Mouse (Mus musculus): ENCODE results near the gene Dusp14.

Dusp14 gene

DNA sequence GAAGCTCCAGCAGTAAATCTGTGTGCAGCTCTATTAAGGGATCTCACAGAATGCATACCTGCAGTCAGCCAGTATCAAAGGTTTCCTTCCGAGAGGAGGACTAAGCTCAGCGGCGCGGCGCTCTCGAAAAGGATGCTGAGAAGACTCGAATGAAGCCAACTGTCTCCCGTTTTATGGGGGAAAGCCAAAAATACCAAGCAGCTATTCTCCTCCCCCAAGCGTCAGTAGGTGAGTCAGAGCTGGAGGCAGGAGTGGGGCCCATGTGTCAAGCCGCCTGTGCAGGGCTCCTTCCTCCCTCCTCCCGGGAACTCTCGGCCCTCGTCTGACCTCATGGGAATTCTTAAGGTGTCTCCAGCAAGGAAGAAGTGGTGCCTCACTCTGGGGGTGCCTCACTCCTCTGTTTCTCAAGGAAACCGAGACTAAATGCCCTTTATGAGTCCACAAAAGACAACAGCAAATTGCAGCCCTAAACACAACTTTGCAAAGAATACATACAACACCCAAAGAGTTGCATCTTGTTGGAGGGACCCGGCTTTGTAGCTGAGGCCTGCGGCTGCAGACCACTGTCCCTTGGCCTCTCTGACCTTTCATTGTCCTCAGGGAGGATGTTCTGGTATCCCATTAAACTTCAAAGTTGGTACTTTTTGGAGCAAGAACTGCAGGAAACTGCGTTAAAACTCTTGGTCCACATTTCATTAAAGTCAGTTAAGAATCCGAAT, 2.0 kb downstream of the Dusp14 start:
- peak; percentile 18 for DNase-seq (ENCODE audit: low read depth, low spot score)

DNA sequence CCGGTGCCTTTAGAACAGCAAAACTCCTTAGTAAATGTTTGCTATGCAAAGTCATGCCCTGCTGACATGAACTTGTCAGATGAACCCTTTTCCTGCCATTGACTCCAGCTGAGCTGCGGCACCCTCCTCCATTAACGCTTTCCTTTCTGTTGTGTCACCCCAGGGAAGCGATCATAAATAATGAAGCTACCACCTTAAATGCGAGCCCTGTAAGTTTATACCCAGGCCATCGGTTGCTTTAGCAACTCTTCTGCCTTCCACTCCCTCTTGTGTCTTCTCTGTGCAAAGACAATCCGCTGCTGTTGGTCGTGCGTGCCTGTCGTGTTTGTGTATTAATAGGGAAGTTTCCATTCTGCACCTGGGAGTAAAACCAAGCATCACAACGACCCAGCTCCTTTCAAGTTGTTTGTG, 3.0 kb downstream of the Dusp14 start:
- DNase-seq (ENCODE audit: low read depth, low spot score): peak; percentile 11

GRCm38 (mm10) chr11:84063631-84064209, 5.3 kb downstream of the Dusp14 start:
- DNase-seq (ENCODE audit: low read depth, low spot score): no peak

GRCm38 (mm10) chr11:84062805-84063204, 6.3 kb downstream of the Dusp14 start:
- DNase-seq (ENCODE audit: low read depth, low spot score): no peak

DNA sequence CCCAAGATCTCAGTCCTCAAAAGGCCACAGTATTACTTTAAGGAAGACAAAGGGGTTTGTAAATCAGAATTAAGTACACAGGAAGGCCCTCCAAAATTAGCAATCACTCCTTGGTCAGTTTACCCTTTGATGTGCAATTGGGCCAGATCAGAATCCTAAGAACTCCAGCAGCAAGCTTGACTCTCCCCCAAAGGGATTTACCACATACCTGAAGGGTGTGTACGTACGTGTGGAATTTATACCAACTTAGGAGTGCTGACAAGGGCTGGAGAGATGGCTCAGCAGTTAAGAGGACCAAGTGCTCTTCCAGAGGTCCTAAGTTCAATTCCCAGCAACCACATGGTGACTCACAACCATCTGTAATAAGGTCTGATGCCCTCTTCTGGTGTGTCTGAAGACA, 7.2 kb downstream of the Dusp14 start:
- DNase-seq (ENCODE audit: low read depth, low spot score): peak; percentile 69

DNA sequence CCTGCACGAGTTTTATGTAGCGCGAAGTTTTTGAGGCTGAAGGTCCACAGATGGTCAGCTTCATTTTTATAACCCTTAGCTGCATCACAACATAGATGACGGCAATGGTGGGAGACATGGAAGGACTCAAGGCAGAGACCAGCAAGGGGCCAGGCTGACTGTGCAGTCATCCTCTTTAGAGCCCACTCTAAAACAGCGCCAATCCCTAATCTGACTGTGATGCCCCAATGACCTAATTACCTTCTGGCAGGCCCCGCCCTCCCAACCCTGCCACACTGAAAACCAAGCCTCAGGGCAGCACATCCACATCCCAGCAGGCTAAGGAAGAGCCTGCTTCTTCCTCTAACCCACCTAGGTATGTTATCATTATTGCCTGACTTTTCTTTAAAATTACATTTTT, 8.4 kb downstream of the Dusp14 start:
- DNase-seq (ENCODE audit: low read depth, low spot score): no peak

DNA sequence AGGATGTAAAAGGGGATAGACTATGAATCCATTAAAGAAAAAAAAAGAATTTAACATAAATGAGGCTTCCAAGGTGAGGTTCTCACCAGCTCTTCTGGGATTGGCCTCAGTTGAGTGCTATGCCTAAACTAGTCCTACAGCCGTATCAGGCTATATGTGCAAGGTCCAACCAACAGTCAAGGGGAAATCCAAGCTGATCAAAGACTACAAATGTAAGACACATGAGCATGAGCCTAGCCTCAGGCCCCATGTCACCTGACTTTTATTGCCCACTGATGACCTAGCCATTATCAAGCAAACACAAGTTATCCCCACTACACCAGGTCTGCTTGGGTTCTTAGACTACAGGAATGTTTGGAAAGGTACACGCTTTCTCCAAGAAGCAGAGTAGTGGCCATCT, 9.3 kb downstream of the Dusp14 start:
- no peak for DNase-seq (ENCODE audit: low read depth, low spot score)

DNA sequence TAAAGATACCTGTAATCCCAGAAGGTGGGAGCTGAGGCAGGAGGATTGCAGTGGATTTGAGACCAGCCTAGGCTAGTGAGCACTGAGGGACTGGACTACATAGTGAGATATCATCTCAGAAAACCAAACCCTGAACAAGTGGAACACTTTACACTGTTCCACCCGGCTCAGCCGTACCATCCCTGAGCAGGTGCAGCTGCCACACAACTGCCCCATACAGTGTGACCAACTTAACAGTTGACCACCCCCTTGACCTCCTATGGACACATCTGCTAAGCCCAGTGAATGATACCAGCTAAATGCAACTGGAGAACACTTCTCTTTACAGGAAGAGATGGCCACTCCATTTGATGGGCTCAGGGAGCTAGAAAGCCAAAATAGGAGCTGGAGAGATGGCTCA, 11.6 kb downstream of the Dusp14 start:
- DNase-seq (ENCODE audit: low read depth, low spot score): no peak

DNA sequence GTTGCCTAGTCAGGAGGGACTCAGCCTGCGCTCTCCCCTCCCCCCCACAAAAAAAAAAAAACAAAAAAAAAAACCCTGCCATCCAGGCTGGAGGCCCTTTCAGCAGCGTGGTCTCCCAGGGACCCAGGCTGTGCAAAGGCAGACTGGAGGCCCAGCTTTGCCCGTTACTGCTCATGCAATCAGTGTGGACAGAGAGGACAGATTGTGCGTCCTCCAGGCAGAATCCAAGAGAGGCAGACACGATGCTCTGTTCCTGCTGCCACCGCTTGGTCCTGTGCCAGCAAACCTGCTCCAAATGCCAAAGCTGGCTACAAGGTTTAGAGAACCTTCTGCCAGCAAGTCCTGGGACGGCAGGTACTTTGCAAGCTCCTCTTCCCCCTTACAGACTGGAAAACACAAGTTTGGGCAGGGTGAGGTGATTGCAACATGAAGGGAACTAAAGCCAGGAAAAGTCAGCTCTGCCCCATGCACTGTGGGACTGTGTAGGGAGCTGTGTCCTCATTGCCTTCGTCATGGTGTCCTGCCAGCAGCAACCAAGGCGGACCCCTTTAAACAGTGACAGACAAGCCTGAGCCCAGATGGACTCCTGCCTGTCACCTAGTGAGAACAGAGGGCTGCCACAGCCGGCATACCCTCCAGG, 15.4 kb downstream of the Dusp14 start:
- no peak for DNase-seq (ENCODE audit: low read depth, low spot score)

DNA sequence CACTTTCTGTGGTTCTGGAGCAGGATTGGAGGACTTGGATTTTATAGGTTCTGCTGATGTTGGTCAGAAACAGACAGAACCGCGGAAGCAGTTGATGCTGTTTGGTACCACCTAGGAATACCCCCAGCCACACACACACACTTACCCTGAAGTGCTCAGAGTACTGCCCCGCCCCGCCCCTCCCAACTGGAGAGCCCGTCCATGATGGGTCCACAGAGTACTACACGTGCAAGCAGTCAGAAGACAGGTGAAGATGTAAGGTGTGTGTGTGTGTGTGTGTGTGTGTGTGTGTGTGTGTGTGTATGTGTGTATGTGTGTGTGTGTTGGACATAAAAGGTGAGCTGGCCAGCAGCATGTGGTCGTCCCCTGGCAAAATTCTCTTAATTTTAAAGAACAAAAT, 16.0 kb downstream of the Dusp14 start:
- no peak for DNase-seq (ENCODE audit: low read depth, low spot score)

DNA sequence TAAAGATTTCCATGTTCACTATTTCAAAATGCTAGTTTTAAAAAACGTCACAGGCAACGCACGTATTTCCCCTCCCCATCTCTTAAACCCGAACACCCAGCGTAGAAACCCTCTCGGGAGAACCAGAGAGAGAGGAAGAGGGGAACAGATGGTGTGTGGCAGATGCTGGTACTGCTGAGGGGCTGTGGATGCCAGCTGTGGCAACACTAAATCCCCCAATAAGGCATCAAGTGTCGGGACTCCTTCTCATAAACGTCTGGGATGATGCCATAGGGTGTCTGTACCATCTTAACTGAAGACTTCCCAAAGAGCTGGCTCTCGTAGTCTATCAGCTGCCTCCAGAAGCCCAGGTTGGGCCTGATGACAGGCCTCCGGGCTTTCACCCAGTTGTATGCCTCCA, 20.6 kb downstream of the Dusp14 start:
- no peak for DNase-seq (ENCODE audit: low read depth, low spot score)

DNA sequence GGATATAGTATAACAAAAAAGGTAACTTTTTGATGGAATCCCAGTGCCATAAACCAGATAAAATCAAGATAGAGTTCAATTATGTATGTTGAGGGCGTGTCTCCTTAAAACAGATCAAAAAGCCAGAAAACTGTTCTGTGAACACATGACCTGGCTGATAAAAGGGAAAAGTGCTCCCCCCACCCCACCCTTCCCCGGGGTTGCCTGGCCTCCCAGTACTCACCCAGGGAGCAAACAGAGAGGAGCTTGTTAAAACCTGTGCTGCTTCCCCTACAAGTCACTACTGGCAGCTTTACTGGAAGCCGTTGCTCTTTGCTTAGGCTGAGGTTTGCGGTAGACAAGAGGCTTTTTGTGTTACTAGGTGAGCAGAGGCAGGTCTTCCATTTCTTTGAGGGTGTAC, 21.8 kb downstream of the Dusp14 start:
- no peak for DNase-seq (ENCODE audit: low read depth, low spot score)

DNA sequence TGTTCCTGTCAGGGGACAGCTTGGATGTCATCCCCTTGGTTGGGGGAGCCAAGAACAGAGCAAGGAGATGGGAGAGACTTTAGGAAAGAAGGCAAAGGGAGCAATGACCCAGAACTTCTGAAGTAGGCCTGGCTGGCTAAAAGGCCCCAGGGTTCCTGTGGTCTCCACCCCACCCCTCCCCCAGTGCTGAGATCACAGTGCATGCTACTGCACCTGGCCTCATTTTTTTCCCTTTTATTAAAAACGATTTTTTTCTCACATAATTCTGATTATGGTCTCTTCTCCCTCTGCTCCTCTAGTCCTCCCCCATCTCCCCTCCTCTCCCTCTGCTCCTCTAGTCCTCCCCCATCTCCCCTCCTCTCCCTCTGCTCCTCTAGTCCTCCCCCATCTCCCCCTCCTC, 24.1 kb downstream of the Dusp14 start:
- DNase-seq (ENCODE audit: low read depth, low spot score): no peak

GRCm38 (mm10) chr11:84042808-84043762, 26.0 kb downstream of the Dusp14 start:
- peak; percentile 51 for DNase-seq (ENCODE audit: low read depth, low spot score)

DNA sequence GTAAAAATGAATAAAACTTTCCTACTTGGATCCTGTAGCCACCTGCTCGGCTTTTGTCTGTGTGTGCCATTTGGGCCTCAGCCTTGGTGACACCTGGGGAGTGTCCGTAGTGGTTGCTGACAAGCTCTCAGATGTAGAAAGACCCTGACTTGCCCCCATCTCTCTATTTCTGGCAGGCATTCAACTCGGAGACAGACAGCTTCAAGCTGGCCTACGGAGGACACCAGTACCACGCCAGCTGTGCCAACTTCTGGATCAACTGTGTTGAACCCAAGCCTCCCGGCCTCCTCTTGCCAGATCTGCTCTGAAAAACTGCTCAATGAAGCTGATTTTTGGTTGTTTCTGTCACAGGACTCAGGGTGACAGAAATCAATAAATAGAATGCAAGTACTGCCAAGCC, 28.4 kb downstream of the Dusp14 start:
- DNase-seq (ENCODE audit: low read depth, low spot score): no peak

DNA sequence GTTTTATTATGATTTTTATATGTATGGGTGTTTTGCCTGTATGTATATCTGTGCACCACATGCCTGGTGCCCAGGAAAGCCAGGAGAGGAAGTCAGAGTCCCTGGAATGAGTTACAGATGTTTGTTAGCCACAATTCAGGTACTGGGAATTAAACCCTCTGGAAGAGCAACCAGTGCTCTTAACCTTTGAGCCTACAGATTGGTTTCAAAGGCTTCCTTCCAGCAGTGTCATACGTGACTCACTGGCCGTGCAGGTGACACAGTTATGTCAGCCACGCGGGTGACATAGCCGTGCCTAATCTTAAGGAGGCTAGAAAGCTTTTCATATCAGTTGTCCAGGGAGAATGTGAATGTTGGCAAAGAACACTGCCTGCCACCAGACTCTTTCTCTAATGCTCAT, 35.4 kb downstream of the Dusp14 start:
- no peak for DNase-seq (ENCODE audit: low read depth, low spot score)

DNA sequence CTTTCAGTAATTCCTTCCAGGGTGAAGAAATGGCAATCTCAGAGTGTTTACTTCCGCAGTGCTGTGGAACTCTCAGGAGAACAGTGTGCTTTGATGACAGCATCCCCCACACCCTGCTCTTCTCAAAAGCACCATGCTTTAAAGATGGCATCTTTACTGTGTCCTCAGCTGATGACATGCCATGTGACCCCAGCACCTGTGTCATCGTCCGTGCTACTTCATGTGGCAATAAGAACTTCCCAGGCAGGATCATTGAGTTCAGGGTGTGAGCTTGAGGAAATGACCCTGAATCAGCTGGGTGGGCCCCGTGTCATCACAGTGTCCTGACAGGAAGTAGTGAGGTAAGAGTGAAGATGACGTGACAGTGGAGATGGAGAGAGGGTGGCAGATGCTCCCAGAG, 36.5 kb downstream of the Dusp14 start:
- DNase-seq (ENCODE audit: low read depth, low spot score): no peak

GRCm38 (mm10) chr11:84031971-84032370, 37.1 kb downstream of the Dusp14 start:
- DNase-seq (ENCODE audit: low read depth, low spot score): peak; percentile 41

DNA sequence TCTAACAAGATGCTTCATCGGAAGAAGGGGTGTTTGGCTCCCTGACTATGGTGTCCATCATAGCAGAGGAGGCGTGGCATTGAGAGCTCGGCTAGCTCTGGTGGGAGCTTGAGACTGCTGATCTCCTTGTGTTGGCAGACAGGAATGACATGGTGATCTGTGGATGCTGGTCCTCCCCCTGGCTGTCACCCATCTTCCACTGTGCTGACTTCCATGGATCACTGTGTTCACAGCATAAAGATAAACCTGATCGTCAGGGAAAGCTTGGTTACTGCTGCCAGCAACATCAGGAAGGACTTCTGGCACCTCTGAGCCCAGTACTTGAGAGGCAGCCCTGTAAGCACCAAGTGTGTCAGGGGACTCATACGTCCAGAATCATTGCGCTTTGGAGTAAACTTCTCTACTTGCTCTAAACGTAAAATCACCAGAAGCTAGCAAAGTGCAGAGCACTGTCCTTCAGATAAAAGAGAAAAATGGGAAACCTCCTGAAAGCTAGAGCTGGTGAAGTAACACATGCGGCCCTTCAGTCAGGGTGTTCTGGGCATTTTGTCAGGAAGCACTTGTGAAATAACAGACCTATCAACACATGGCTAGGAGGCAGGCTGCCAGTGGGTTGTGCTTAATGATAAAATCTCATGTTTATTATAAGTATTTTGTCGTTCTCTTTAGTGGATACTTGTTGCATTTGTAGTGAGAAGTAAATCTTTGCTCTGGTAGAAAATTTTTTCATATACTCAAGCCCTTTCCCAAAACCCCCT, 40.6 kb downstream of the Dusp14 start:
- no peak for DNase-seq (ENCODE audit: low read depth, low spot score)

GRCm38 (mm10) chr11:84027231-84027630, 41.8 kb downstream of the Dusp14 start:
- no peak for DNase-seq (ENCODE audit: low read depth, low spot score)

- no peak for DNase-seq (ENCODE audit: low read depth, low spot score)
Observed at GRCm38 (mm10) chr11:84016810-84017508, 52.1 kb downstream of the Dusp14 start.

Data from ES-CJ7 (cell line).